Mouse (Mus musculus) liver, embryonic 14.5 days (tissue): ENCODE measurements around the gene Olfr157. TPM values are rescaled to one million over a fixed set of nuclear protein-coding genes. Genes with fewer than 3 reads are reported as not detected.

ENCODE experiments used
- ATAC-seq: fragments of 200-750 bp; cut with Nextera tagmentation; 2 replicates; pipeline ENCODE4 v1.8.0; 2017; ENCODE audit warnings: moderate number of reproducible peaks, mild to moderate bottlenecking, moderate library complexity; ENCODE audit not compliant: insufficient read depth
- DNase-seq, 3 experiments: peaks; one replicate each; pipeline ENCODE4 v3.0.0-alpha.2; 2012 to 2013; ENCODE audit warnings: low read depth in 3 of 3, low spot score in 3 of 3
- H3K27ac ChIP-seq: fragments of 300-500 bp; sonication (generic); 2 replicates; pipeline ENCODE4 v1.5.1; 2014; ENCODE audit warnings: moderate library complexity, mild to moderate bottlenecking, control low read depth, inconsistent platforms
- H3K27me3 ChIP-seq: fragments of 300-500 bp; sonication (generic); 2 replicates; pipeline ENCODE4 v1.6.1; 2014; ENCODE audit warnings: mild to moderate bottlenecking, low read length, moderate library complexity; ENCODE audit not compliant: control insufficient read depth, insufficient read depth
- H3K36me3 ChIP-seq: fragments of 300-500 bp; sonication (generic); replicated peaks from 2 replicates; pipeline ENCODE4 v1.6.1; 2014; ENCODE audit warnings: low read depth; ENCODE audit not compliant: control insufficient read depth, insufficient read depth
- H3K4me1 ChIP-seq, 2 experiments: fragments of 200-500 bp in 1 of 2; fragments of 300-500 bp in 1 of 2; sonication (generic) in 1 of 2; replicated peaks; 2 replicates each; pipeline ENCODE4 v1.6.1; 2012 to 2014; ENCODE audit warnings: antibody characterized with exemption in 1 of 2, inconsistent platforms in 1 of 2, low read length in 1 of 2; ENCODE audit not compliant: control insufficient read depth in 2 of 2, insufficient read depth in 2 of 2
- H3K4me2 ChIP-seq: fragments of 300-500 bp; sonication (generic); 2 replicates; pipeline ENCODE4 v1.6.1; 2014; ENCODE audit warnings: low read depth, mild to moderate bottlenecking, control low read depth, moderate library complexity
- H3K4me3 ChIP-seq, 2 experiments: fragments of 200-500 bp in 1 of 2; fragments of 300-500 bp in 1 of 2; sonication (generic) in 1 of 2; 2 replicates each; pipeline ENCODE4 v1.5.1; 2012 to 2014; ENCODE audit warnings: low read depth in 2 of 2, low read length in 2 of 2, mild to moderate bottlenecking in 2 of 2, control low read depth in 1 of 2, inconsistent platforms in 1 of 2, moderate library complexity in 1 of 2; ENCODE audit not compliant: insufficient read depth in 1 of 2
- H3K9ac ChIP-seq: fragments of 300-500 bp; sonication (generic); replicated peaks from 2 replicates; pipeline ENCODE4 v1.6.1; 2014; ENCODE audit warnings: mild to moderate bottlenecking, control low read depth, moderate library complexity
- H3K9me3 ChIP-seq: fragments of 300-500 bp; sonication (generic); 2 replicates; pipeline ENCODE4 v1.6.1; 2016; ENCODE audit warnings: low read length, mixed read lengths; ENCODE audit not compliant: control insufficient read depth
- CTCF ChIP-seq: IDR thresholded peaks from 2 replicates; pipeline ENCODE4 v1.5.1; 2016; ENCODE audit warnings: antibody characterized with exemption, low read depth, control low read depth
- EP300 ChIP-seq: IDR thresholded peaks from 2 replicates; pipeline ENCODE4 v1.6.1; 2016; ENCODE audit warnings: antibody characterized with exemption, low read depth
- WGBS: fragments of 180-500 bp; shearing (Covaris S2); extraction: QIAGEN DNeasy Blood & Tissue Kit; methylation state at CpG from one replicate; pipeline ENCODE4 v1.1.7; 2014; ENCODE audit not compliant: insufficient replicate concordance; 5-methylcytosine and 5-hydroxymethylcytosine counted together
- polyA plus RNA-seq, 2 experiments: library from polyadenylated mRNA; depleted of rRNA in 1 of 2; stranded (reverse) in 1 of 2; unstranded in 1 of 2; fragments of >200 nt; fragmentation: Nextera tagmentation in 1 of 2; extraction: Ambion mirVana in 1 of 2; gene quantifications; 2 replicates each; pipeline versions ENCODE4 v1.2.1 to v1.2.3; 2012 to 2014

Gene Olfr157
- polyA plus RNA-seq, 2 experiments: not detected

DNA sequence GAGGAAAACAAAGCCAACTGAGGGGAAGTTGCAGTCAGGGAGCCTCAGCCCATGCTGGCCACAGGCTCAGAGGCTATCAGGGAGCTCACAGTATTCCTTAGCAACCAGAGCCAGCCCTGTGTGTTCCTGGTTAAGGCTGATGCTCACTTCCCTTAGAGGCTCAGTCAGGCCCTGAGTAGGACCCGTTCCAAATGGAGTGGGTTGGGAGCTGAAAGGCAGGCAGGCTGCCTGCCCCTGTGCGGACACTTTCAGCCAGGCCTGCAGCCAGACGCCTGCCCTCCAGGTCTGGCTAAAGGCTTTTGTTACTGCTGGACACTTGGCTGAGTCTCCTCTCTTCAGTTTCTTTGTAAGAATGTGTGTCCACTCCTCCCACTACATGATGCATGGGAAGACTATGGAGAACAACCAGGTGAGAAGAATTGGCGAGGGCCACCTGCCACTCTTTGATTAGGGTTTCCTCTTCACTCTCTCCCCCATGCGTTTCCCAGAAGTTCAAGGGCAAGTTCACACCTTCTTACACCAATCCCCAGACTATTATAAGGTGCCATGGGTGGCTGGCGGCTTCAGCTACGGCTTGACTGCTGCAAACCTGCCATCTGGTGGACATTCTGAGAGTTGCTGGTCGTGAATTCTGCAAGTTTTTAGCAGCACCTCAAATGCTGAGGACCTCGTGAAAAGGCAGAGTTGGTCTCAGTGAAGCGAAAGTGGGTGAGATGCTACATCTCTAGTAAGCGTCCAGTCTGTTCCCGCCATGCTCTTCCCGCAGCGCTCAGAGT, 20.9 kb upstream of the Olfr157 start:
- H3K9ac ChIP-seq: no peak overlapping the region
- H3K4me1 ChIP-seq: no peaks in the 10 kb centered on the region
- TF ChIP-seq CTCF (peak; percentile 86), EP300 (no peak)
- no peaks in the 10 kb centered on the region for H3K9me3 ChIP-seq
- H3K27me3 ChIP-seq: no peaks in the 10 kb centered on the region
- no peak overlapping the region for H3K27ac ChIP-seq
- DNase-seq (peak in 2 of 3 experiments; percentile 16 to 24), ATAC-seq (no peak)
- 15% methylated on average over 14 of the region's 14 CpGs for WGBS
- no peaks in the 10 kb centered on the region for H3K36me3 ChIP-seq
- no peak overlapping the region for H3K4me3 ChIP-seq
- H3K4me2 ChIP-seq: no peak overlapping the region

GRCm38 (mm10) chr4:43859886-43860285, 19.9 kb upstream of the Olfr157 start:
- Histone ChIP-seq H3K4me2 (no peak overlapping the region), H3K9ac (no peak overlapping the region), H3K27me3 (no peaks in the 10 kb centered on the region), H3K4me3 (no peak overlapping the region), H3K36me3 (no peaks in the 10 kb centered on the region), H3K4me1 (no peaks in the 10 kb centered on the region), H3K9me3 (no peaks in the 10 kb centered on the region), H3K27ac (no peak overlapping the region)
- TF ChIP-seq EP300 (no peak), CTCF (no peak)
- ATAC-seq (no peak), DNase-seq (no peak)
- 70% methylated on average over 10 of the region's 10 CpGs for WGBS

DNA sequence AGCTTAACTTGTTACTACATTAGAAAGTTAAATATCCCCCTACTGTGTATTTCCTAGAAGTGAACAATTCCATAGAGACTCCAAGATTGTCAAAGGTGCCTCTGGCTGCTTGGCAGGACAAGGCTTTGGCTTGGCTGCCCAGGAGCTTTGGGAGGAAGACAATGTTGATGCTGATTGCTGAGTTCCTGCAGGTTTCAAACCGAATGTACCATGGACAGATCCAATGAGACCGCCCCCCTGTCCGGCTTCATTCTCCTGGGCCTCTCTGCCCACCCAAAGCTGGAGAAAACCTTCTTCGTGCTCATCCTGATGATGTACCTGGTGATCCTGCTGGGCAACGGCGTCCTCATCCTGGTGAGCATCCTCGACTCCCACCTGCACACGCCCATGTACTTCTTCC, 14.1 kb upstream of the Olfr157 start:
- H3K27me3 ChIP-seq: no peaks in the 10 kb centered on the region
- no peak overlapping the region for H3K4me3 ChIP-seq
- WGBS: 54% methylated on average over 8 of the region's 8 CpGs
- no peak for TF ChIP-seq CTCF
- TF ChIP-seq EP300: no peak
- no peak overlapping the region for H3K9ac ChIP-seq
- H3K36me3 ChIP-seq: no peaks in the 10 kb centered on the region
- H3K4me1 ChIP-seq: no peaks in the 10 kb centered on the region
- no peak overlapping the region for H3K27ac ChIP-seq
- ATAC-seq (no peak), DNase-seq (no peak)
- H3K4me2 ChIP-seq: no peak overlapping the region
- H3K9me3 ChIP-seq: no peaks in the 10 kb centered on the region

DNA sequence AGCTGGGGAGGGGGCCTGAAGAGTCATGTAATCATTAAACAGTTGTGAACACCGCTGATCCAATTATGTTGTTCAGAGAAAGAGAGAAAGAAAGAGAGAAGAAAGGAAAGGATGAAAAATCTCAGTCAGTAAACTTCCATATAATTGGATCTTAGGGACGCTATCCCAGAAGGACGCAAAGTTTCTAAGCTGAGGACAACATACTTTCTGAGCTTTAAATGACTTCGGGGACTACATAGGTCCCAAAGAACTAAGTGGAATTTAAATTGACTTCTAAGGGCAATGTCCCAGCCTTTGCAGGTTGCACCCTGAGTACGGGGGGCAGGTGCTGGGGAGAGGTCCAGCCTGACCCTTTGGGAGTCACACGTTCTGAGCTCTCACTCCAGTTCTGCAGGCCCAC, 11.3 kb upstream of the Olfr157 start, which contains the start of gene Olfr155:
TSS of gene Olfr155 (plus strand) at position 301 of the 400 bp plus-strand sequence.
- Histone ChIP-seq H3K4me3 (no peak within 1 kb of the TSS), H3K9ac (no peak within 1 kb of the TSS), H3K4me2 (no peak within 1 kb of the TSS), H3K27me3 (no peaks in the 10 kb centered on the region), H3K9me3 (no peaks in the 10 kb centered on the region), H3K36me3 (no peaks in the 10 kb centered on the region), H3K27ac (no peak within 1 kb of the TSS), H3K4me1 (no peaks in the 10 kb centered on the region)
- ATAC-seq (no peak), DNase-seq (no peak)
- TF ChIP-seq EP300 (no peak), CTCF (no peak)
- 65% methylated on average over 6 of the region's 6 CpGs for WGBS

DNA sequence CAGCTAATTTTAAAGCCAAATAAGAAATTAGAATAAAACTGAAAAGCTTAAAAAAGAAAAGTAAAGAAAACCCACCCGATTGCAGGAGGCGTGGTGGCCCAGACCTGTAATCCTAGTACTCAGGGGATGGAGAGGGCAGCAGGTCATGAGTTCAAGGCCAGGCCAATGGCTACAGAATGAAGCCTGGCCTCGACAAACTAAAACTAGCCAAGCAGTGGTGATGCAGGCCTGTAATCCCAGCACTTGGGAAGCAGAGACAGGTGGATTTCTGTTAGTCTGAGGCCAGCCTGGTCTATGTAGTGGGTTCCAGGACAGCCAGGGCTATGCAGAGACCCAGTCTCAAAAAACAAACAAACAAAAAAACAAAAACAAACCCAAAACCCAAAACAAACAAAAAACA, 1.7 kb downstream of the Olfr157 start:
- no peak overlapping the region for H3K27ac ChIP-seq
- TF ChIP-seq CTCF (no peak), EP300 (no peak)
- no peaks in the 10 kb centered on the region for H3K27me3 ChIP-seq
- H3K4me1 ChIP-seq: no peaks in the 10 kb centered on the region
- no peak overlapping the region for H3K9ac ChIP-seq
- H3K9me3 ChIP-seq: no peaks in the 10 kb centered on the region
- 52% methylated on average over 3 of the region's 3 CpGs for WGBS
- H3K4me3 ChIP-seq: no peak overlapping the region
- no peak overlapping the region for H3K4me2 ChIP-seq
- no peak for DNase-seq
- no peaks in the 10 kb centered on the region for H3K36me3 ChIP-seq
- ATAC-seq: no peak
